Mouse (Mus musculus): ENCODE measurements around the gene Syt14.

DNA sequence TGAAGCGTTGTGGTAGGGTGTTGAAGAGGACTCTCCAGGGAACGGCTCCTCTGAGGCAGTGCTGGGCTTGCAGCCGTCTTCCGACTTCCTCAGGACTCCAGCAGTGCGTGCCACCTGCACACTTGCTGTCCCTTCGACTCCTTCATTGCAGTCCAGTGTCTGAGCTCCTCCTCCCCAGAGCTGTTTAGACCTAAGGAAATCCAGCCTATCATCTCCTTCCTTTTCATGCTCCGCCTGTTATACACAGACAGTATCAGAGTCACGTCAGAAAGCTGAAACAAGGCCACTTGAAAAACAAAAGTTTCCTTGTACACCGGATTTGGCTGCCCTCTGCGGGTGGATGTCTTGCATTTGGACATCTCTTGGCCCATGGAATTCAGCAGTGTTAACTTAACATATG, 138.4 kb downstream of the Syt14 start:
- TF ChIP-seq POLR2AphosphoS2 (IDR thresholded peaks at IDR 0.05; ENCODE audit: insufficient read length, low read depth) (no peak), MAX (IDR thresholded peaks at IDR 0.05; ENCODE audit: low read depth) (no peak), E2F4 (IDR thresholded peaks at IDR 0.05; ENCODE audit: insufficient read depth) (no peak), POLR2A (IDR thresholded peaks at IDR 0.05; ENCODE audit: insufficient read length, low read depth) (no peak), TCF12 (IDR thresholded peaks at IDR 0.05; ENCODE audit: insufficient read depth, poor library complexity, severe bottlenecking) (no peak), USF1 (IDR thresholded peaks at IDR 0.05; ENCODE audit: low read depth) (no peak), MYOG (IDR thresholded peaks at IDR 0.05; ENCODE audit: control insufficient read depth in 1 of 3, insufficient read depth in 1 of 3, insufficient read length in 2 of 3, low read depth in 2 of 3) (no peak), SRF (IDR thresholded peaks at IDR 0.05; ENCODE audit: control insufficient read depth, insufficient read length, low read depth) (no peak)
